Mouse (Mus musculus) olfactory bulb, adult 2 months (tissue): ENCODE data around the gene Lrrc4c.

ENCODE experiments used
- CTCF ChIP-seq: fragments of 200-500 bp; IDR thresholded peaks from 2 replicates; pipeline ENCODE4 v1.5.1; 2012; ENCODE audit warnings: low read depth, mild to moderate bottlenecking, low read length, moderate library complexity; ENCODE audit not compliant: insufficient read depth
- POLR2A ChIP-seq: fragments of 200-500 bp; IDR thresholded peaks from 2 replicates; pipeline ENCODE4 v1.6.1; 2012; ENCODE audit warnings: mild to moderate bottlenecking, low read depth, low read length, moderate library complexity; ENCODE audit not compliant: insufficient read depth

DNA sequence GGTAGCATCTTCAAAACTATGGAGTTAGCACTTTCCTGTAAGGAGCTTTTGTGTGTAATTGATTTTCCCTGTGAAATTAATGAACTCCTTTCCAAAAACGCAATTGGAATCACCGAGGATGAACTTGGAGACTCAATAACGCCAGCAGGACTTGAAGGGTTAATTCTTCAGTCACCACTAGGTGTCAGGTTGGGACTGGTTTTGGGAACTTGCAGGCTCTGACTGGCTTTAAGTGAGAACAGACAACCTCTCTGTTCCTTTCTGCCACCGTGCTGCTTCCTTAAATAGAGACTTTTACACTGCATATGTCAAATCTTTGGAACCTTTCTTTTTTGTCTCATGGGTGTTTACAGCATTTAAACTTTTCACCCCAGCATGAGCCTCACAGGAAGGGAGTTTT, 267.7 kb downstream of the Lrrc4c start:
- TF ChIP-seq CTCF (no peak), POLR2A (no peak)
